Mouse (Mus musculus) E14TG2a.4 (cell line): Measurements from ENCODE around the gene Sbno2.

ENCODE experiments used
- CTCF ChIP-seq: conservative IDR thresholded peaks from 2 replicates; pipeline ENCODE4 v1.5.1; 2014; ENCODE audit warnings: low read length
- NANOG ChIP-seq: IDR thresholded peaks from 2 replicates; pipeline ENCODE4 v1.6.1; 2014; ENCODE audit warnings: borderline replicate concordance, low read length, mixed read lengths
- POU5F1 ChIP-seq: IDR thresholded peaks from 2 replicates; pipeline ENCODE4 v1.6.1; 2014; ENCODE audit warnings: low read length, borderline replicate concordance

DNA sequence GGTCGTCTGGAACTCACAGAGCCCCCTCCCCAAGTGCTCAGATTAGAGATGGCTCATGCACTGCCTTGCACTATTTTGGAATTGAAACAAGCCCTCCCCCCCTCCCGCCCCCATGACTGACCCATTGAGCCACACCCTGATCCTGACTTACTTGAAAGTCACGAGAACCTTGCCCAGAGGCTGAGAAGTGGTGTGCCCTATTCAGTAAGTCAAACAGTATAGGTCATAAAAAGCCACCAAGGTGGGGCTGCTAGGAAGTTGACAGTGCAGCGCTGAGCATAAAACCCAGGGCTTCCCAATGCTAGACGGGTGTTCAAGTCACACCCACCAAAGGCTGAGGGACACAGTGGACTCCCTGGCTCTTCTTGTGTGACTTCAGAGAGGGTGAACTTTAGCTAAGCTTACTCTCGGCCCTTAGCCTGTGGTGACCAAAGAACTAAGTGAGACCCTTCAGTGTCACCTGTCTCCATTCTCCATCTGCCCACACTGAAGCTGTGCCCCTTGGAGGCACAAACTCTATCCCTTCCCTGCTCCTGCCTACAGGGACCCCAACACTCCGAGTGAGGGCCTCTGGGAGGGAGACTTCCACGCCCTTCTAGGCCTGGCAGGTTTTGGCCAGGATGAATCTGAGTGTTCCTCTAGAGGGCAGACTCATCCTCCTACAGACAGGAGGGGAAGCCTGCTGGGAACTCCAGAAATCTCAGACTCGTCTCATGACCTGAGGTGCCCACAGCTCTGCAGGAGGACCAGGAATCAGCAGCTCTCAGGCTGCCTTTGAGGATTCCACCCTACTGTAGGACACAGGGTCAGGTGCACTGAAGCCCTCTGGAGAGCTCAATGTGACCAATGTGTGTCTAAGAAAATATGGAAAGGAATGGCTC, 71.6 kb downstream of the Sbno2 start:
- peak; percentile 41 for TF ChIP-seq CTCF
- no peak for TF ChIP-seq POU5F1
- no peak for TF ChIP-seq NANOG
